Mouse (Mus musculus) bone marrow macrophage, adult 2 months (primary cell): ENCODE measurements around the gene Shc4.

Source experiments
- CTCF ChIP-seq: IDR thresholded peaks from 2 replicates; pipeline ENCODE4 v1.5.1; 2012; ENCODE audit warnings: low read depth, mild to moderate bottlenecking, low read length, moderate library complexity
- POLR2A ChIP-seq: IDR thresholded peaks from 2 replicates; pipeline ENCODE4 v1.6.1; 2012; ENCODE audit warnings: mild to moderate bottlenecking, low read depth, low read length, borderline replicate concordance

DNA sequence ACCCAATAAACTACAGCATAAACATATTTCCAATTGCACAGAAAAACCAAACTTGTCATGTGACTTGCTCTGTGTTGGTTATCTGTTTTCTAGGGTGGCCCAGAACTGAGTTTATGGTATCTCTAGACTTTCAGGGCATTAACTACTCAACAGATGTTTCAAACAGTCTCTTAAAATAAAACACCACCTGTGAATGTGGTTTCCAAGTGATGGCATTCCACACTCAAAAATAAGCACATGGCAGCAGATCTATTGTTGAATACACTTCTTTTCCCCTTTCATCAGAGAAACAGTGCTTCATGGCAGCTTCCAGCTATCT is 12.0 kb upstream of the Shc4 start:
- no peak for TF ChIP-seq POLR2A
- TF ChIP-seq CTCF = no peak
